Mouse (Mus musculus) midbrain, embryonic 11.5 days (tissue): ENCODE measurements around the gene Fabp7. TPM values are rescaled to one million over a fixed set of nuclear protein-coding genes. Genes with fewer than 3 reads are reported as not detected.

Experiments
- ATAC-seq: fragments of 200-750 bp; cut with Nextera tagmentation; 2 replicates; pipeline ENCODE4 v1.8.0; 2017; ENCODE audit warnings: moderate TSS enrichment, moderate library complexity; ENCODE audit not compliant: low FRiP score
- DNase-seq: peaks from one replicate; pipeline ENCODE4 v3.0.0; 2015; ENCODE audit warnings: low spot score; ENCODE audit errors: missing footprints
- H3K27ac ChIP-seq: fragments of 300-500 bp; sonication (generic); 2 replicates; pipeline ENCODE4 v1.5.1; 2014; ENCODE audit warnings: low read depth, low read length
- H3K27me3 ChIP-seq: fragments of 300-500 bp; sonication (generic); 2 replicates; pipeline ENCODE4 v1.6.1; 2014; ENCODE audit warnings: mild to moderate bottlenecking, low read length, moderate library complexity, mixed read lengths; ENCODE audit not compliant: control insufficient read depth, insufficient read depth
- H3K36me3 ChIP-seq: fragments of 300-500 bp; sonication (generic); 2 replicates; pipeline ENCODE4 v1.6.1; 2014; ENCODE audit warnings: mild to moderate bottlenecking, low read length, moderate library complexity, mixed read lengths; ENCODE audit not compliant: control insufficient read depth, insufficient read depth
- H3K4me1 ChIP-seq: fragments of 300-500 bp; sonication (generic); 2 replicates; pipeline ENCODE4 v1.6.1; 2014; ENCODE audit warnings: low read length; ENCODE audit not compliant: control insufficient read depth, insufficient read depth
- H3K4me2 ChIP-seq: fragments of 300-500 bp; sonication (generic); 2 replicates; pipeline ENCODE4 v1.6.1; 2014; ENCODE audit warnings: mild to moderate bottlenecking, moderate library complexity
- H3K4me3 ChIP-seq: fragments of 300-500 bp; sonication (generic); 2 replicates; pipeline ENCODE4 v1.5.1; 2014; ENCODE audit warnings: low read depth, low read length
- H3K9ac ChIP-seq: fragments of 300-500 bp; sonication (generic); 2 replicates; pipeline ENCODE4 v1.6.1; 2014; ENCODE audit warnings: low read length
- H3K9me3 ChIP-seq: fragments of 300-500 bp; sonication (generic); 2 replicates; pipeline ENCODE4 v1.6.1; 2016; ENCODE audit warnings: low read length; ENCODE audit not compliant: control insufficient read depth
- WGBS: fragments of 180-500 bp; shearing (Covaris S2); extraction: QIAGEN DNeasy Blood & Tissue Kit; methylation state at CpG from one replicate; pipeline ENCODE4 v1.1.7; 2014; 5-methylcytosine and 5-hydroxymethylcytosine counted together
- polyA plus RNA-seq: library from polyadenylated mRNA; unstranded; fragments of >200 nt; fragmentation: Nextera tagmentation; extraction: Ambion mirVana; gene quantifications from 2 replicates; pipeline ENCODE4 v1.2.1, GENCODE M21; 2014

Gene Fabp7
- polyA plus RNA-seq, 1 experiment from 2014 or later = 1,096 TPM

DNA sequence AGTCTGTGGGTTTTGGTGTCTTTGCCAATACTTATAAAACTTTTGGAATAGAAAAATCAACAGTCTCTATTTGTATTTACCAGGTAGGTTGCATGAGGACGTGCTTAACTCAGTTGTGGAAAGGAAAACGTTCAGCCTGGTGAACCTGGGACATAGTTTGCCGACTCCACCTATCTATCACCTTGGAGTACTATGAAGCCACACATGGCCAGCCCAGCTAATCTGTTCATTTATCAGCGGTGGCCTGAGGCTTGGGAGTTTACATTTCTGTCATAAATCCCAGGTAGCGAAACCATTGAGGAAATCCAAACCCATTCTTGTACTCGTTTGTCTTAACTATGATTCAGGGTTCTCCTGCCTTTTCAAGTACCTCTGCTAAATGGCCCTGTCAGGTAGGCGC is 9.3 kb downstream of the Fabp7 start, which contains the start of gene Smpdl3a:
Gene Smpdl3a (plus strand): TSS at position 318 of the 400 bp plus-strand sequence.
- peaks cover 4% of the 10 kb centered on the region; the same call in 1 of the 2 replicates for H3K36me3 ChIP-seq
- 0 out of 2 replicates have a peak, but pooled peaks have one; percentile 1 for ATAC-seq
- DNase-seq = no peak
- peaks cover 14% of the 10 kb centered on the region for H3K9me3 ChIP-seq
- peak within 1 kb of the TSS; percentile 79 for H3K4me2 ChIP-seq
- H3K4me1 ChIP-seq = peaks cover 17% of the 10 kb centered on the region
- H3K27ac ChIP-seq = no peak within 1 kb of the TSS; the same call in 1 of the 2 replicates
- WGBS = 81% methylated on average over 7 of the region's 7 CpGs
- H3K4me3 ChIP-seq = peak within 1 kb of the TSS; percentile 38
- no peaks in the 10 kb centered on the region for H3K27me3 ChIP-seq
- H3K9ac ChIP-seq = peak within 1 kb of the TSS; percentile 37

DNA sequence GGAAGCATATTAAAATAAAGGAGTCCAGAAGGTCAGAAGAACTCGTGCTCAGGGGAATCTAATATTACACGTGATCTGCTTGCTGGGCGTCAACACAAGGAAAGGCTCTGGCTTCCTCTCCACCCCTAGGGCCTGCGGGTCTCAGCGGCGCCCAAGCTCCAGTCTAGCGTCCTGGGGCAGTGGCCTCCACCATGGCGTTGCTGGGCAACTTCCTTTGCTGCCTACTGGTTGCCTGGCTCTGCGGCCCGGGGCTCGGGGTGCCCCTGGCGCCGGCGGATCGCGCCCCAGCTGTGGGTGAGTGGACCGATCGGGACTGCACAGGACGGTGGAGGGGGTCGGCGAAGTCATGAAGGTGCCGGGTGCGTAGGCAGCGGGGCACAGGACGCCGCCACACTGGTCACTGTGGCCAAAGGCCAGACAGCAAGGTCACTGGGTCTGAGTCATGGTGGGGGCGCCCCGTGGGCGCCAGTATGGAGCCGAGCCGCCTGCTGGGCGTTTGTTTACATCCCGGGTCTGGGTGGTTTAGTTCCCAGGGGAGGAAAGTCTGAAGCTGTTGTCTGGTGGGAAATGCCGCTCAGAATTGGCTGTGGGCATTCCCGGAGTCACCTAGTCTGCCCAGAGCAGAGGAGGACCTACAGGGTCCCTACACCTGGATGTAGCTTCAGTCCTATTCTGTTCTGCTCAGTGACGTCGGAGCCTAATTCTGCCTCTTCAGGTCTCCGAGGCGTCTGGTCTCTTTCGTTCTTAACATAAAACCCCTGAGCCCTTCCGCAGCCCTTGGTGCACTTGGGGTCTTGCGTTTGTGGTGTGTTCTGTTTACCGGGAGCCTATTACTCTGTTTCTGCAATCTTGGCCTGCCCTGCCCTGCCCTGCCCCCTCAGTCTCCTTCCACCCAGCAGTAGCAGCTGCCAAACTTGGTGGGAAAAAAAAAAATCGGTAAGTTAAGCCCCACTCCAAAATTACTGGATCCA is 10.1 kb downstream of the Fabp7 start:
- H3K9me3 ChIP-seq = peaks cover 14% of the 10 kb centered on the region
- no peaks in the 10 kb centered on the region for H3K27me3 ChIP-seq
- peak overlapping the region; percentile 38 for H3K4me3 ChIP-seq
- H3K27ac ChIP-seq = no peak overlapping the region; the same call in 1 of the 2 replicates
- peaks cover 17% of the 10 kb centered on the region for H3K4me1 ChIP-seq
- peak overlapping the region; percentile 37 for H3K9ac ChIP-seq
- H3K4me2 ChIP-seq = peak overlapping the region; percentile 79
- DNase-seq (peak; percentile 95), ATAC-seq (peak; percentile 83)
- peaks cover 4% of the 10 kb centered on the region; the same call in 1 of the 2 replicates for H3K36me3 ChIP-seq
- 2% methylated on average over 44 of the region's 44 CpGs for WGBS

DNA sequence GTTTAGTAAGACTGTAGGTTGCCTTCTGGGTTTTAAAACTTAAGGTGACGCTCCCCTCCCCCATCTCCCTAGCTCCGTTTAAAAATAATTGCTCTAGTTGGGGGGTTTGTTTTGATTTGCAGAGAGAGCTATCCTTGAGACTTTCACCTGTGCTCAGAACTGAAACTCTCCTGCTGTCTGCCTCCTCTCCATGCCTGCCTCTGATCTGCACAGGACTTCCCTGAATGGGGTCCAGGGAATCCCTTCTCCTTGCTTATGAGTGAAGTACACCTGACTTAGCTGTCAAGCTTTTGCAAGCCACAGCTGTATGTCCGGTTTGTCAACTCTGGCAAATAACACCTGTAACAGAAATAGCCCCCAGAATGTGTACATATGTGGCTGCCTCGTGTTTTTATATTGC is 10.9 kb downstream of the Fabp7 start:
- no peak for DNase-seq
- peaks cover 17% of the 10 kb centered on the region for H3K4me1 ChIP-seq
- H3K27me3 ChIP-seq = no peaks in the 10 kb centered on the region
- ATAC-seq = no peak
- H3K9me3 ChIP-seq = peaks cover 14% of the 10 kb centered on the region
- H3K4me3 ChIP-seq = no peak overlapping the region; the same call in 1 of the 2 replicates
- no peak overlapping the region for H3K27ac ChIP-seq
- peaks cover 4% of the 10 kb centered on the region; the same call in 1 of the 2 replicates for H3K36me3 ChIP-seq
- H3K9ac ChIP-seq = no peak overlapping the region; the same call in 1 of the 2 replicates
- peak overlapping the region; percentile 79 for H3K4me2 ChIP-seq
- 43% methylated on average over 4 of the region's 4 CpGs for WGBS

DNA sequence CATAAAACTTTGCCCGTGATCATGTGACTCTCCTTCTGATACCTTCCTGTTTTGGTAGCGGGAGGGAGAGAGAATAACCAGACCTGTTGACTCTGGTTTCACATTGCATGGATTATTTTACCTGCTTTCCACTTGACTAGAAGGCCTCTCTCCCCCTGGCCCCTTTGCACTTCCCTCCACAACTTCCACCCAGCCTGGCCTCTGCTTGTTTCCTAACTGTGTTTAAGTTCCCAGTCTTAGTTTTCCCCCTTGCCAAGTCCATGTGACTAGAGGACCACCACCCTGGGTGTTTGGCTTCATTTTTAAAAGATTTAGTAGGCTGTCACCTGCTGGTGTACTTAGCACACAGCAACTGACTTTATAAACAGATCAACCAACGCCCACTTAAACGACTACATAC is 11.4 kb downstream of the Fabp7 start:
- 62% methylated on average over 4 of the region's 4 CpGs for WGBS
- Histone ChIP-seq H3K27me3 (no peaks in the 10 kb centered on the region), H3K9me3 (peaks cover 14% of the 10 kb centered on the region), H3K9ac (no peak overlapping the region), H3K36me3 (peaks cover 4% of the 10 kb centered on the region; the same call in 1 of the 2 replicates), H3K4me2 (no peak overlapping the region), H3K4me3 (no peak overlapping the region), H3K4me1 (peaks cover 17% of the 10 kb centered on the region), H3K27ac (no peak overlapping the region)
- DNase-seq (peak; percentile 86), ATAC-seq (peak; percentile 36)

DNA sequence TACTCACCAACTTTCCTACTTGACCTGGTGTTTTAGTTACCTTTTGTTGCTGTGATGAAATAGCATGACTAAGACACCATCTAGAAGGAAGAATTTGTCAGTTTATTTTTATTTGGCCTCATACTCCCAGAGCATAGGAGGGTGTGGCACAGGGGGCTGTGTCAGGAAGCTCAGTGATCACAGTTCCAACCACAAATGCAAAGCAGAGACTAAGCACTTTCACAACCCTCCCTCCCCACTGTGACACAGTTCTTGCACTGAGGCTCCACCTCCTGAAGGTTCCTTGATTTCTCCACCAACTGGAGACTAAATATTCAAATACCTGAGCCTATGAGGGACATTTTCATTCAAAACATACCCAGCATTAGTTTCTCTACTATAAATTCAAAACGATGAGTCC is 14.8 kb downstream of the Fabp7 start:
- DNase-seq = peak; percentile 41
- H3K9ac ChIP-seq = no peak overlapping the region
- H3K9me3 ChIP-seq = no peaks in the 10 kb centered on the region
- H3K4me2 ChIP-seq = no peak overlapping the region
- no peak for ATAC-seq
- peaks cover 13% of the 10 kb centered on the region for H3K4me1 ChIP-seq
- H3K27me3 ChIP-seq = no peaks in the 10 kb centered on the region
- WGBS = 95% methylated on average over 1 of the region's 1 CpGs
- no peaks in the 10 kb centered on the region for H3K36me3 ChIP-seq
- no peak overlapping the region for H3K4me3 ChIP-seq
- H3K27ac ChIP-seq = no peak overlapping the region

DNA sequence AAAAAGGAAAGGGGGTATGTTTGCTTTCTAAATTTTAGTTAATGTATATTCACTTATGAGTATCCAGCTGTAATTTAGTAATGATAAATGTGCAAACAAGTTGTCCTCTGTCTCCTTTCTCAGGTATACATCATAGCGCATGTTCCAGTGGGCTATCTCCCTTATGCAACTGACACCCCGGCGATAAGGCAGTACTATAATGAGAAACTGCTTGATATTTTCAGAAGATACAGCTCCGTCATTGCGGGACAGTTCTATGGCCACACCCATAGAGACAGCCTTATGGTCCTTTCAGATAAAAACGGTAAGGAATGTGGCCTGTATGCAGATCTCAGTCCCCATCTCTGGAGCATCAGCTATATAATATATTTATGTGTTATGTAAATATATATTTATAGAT is 23.1 kb downstream of the Fabp7 start:
- H3K9me3 ChIP-seq = no peaks in the 10 kb centered on the region
- ATAC-seq (no peak), DNase-seq (no peak)
- no peaks in the 10 kb centered on the region for H3K4me1 ChIP-seq
- peaks cover 9% of the 10 kb centered on the region for H3K36me3 ChIP-seq
- no peak overlapping the region for H3K4me2 ChIP-seq
- no peak overlapping the region for H3K4me3 ChIP-seq
- no peak overlapping the region for H3K9ac ChIP-seq
- WGBS = 90% methylated on average over 6 of the region's 6 CpGs
- H3K27ac ChIP-seq = no peak overlapping the region
- H3K27me3 ChIP-seq = no peaks in the 10 kb centered on the region

DNA sequence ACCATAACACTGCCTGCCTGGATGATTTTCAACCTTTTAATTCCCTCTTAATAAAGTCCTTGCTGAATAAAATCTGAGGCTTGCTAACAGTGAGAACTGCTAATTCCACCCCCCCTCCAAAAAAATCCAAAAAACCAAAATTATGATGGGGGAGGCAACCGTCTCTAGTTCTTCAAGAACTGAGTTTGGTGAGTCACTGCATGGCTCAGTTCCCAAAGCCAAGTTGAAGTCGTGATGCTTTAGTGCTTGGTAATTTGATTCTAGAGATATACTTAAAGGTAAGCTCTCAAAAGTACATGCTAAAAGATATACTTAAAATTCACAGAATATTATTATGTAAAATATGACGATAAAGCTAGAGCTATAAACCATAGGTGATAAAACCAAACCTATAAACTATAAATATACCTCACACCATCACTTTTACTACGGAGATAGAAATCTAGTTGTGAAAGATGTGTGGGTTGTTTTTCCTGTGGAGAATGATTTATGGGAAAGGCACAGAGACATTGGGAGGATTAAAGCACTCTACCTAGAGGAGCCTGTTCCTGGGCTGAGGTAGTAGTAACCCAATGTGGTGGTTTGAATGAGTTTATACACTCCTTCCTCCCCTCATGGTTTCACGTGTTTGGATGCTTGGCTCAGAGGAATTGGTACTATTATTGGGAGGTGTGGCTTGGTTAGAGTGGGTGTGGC is 27.6 kb downstream of the Fabp7 start:
- WGBS = 90% methylated on average over 5 of the region's 5 CpGs
- Histone ChIP-seq H3K4me3 (no peak overlapping the region), H3K9ac (no peak overlapping the region), H3K4me2 (no peak overlapping the region), H3K36me3 (peaks cover 7% of the 10 kb centered on the region), H3K27ac (no peak overlapping the region), H3K9me3 (no peaks in the 10 kb centered on the region), H3K27me3 (peaks cover 3% of the 10 kb centered on the region; the same call in 1 of the 2 replicates), H3K4me1 (no peaks in the 10 kb centered on the region)
- ATAC-seq (no peak), DNase-seq (no peak)

DNA sequence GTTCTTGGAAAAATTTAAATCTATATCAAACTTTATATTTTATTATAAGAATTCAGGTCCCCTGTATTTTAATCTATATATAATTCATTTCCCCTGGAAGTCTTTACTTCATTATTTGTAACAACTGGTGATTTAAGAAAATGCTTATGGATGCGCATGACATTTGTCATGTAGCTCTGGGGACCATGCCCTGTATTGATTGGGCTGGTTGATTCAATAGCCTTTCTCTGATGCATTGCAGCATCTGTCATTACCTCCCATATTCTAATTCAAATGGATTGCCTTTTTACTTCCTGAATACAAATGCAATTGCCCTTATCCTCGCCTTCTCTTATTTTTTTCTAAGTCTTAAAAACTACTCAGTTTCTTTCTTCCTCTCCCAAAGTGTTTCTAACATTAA is 29.6 kb downstream of the Fabp7 start:
- DNase-seq (no peak), ATAC-seq (peak; percentile 63)
- peaks cover 3% of the 10 kb centered on the region; the same call in 1 of the 2 replicates for H3K36me3 ChIP-seq
- peaks cover 13% of the 10 kb centered on the region; the same call in 1 of the 2 replicates for H3K27me3 ChIP-seq
- H3K4me1 ChIP-seq = no peaks in the 10 kb centered on the region
- WGBS = 65% methylated on average over 2 of the region's 2 CpGs
- no peak overlapping the region for H3K4me3 ChIP-seq
- no peak overlapping the region for H3K4me2 ChIP-seq
- no peaks in the 10 kb centered on the region for H3K9me3 ChIP-seq
- no peak overlapping the region for H3K9ac ChIP-seq
- no peak overlapping the region for H3K27ac ChIP-seq
